Mouse (Mus musculus): ENCODE data around the gene Tst. TPM values are rescaled to one million over a fixed set of nuclear protein-coding genes. Genes with fewer than 3 reads are reported as not detected.

Tst gene
- total RNA-seq, 2 experiments from 2014 or later, result 276 to 330 TPM

DNA sequence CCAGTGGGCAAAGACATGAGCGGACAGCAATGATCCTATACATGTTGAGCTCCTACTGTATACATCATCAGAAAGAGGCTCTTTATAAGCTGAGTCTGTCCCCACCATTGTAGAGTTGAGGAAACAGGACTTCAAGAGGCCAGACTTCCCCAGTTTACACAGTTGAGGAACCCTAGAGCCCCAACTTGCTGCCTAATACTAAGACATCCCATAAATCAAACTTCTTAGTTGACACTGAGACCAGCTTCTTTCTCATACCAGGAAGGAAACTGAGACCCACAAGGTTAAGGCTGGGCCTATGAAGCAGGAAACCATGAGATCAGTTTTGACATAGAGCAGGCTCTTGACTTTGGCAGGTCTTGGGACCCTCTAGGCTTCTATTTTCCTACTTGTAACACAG is 20.1 kb downstream of the Tst start:
- DNase-seq, result no peak

DNA sequence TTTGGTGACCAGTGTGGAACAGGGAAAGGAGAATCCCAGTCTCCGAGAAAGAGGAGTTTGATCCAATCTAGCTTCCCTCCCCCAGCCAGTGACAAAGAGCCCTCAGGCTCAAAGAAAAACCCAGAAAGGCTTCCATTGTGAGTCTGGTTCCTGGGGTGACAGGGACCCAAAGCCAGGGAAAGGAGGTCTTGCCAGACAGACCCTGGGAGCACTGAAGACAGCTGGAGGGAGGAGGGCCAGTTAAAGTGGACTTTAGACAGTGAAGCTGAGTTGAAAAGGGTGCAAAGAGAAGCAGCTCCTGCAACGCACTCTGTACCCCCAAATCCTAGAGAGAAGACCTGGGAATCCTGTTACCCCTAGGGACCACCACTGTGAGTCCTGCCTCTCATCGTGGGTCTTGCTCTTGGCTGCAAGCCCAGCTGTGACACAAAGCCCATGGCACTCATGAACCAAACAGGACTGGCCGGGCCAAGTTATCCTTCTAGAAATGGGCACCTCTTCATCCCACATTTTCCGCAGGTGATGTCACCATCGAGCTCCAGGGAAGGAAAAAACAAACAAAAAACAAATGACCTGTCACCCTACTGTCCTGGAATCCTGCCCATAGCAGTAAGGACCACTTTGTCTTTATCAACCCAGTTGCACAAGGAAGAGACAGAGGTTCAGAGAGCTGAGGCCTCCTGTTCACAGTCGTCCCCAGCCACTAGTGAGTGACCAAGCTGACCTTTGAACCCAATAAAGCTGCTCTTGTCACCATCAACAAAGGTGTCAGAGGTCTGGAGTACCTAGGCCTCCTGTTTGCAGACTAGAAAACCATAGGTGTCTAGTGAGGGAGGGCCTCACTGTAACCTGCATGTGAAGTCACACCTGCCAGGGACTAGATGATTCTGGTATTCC is 21.2 kb downstream of the Tst start:
- DNase-seq, result no peak

GRCm38 (mm10) chr15:78383450-78384219 is 22.1 kb downstream of the Tst start:
- no peak for DNase-seq

GRCm38 (mm10) chr15:78382115-78382514 is 23.6 kb downstream of the Tst start:
- DNase-seq, result no peak

DNA sequence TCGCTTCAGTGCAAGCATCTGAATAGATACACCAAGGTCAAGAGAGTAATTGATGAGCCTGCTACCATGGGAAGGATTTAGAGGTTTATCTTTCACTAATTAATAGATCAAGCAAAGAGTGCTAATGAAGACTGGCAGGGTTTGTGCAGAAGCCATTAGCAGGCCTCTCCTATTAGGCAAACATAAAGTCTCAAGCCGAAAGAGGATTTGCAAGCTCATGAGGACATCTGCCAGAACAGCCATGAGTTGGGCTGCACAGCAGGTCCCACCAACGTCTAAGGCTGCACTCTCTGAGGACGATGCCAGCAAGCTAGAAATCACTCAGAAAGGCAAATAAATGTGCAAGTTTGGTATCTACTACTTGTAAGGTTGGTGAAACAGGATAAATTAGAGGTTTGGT is 25.0 kb downstream of the Tst start:
- DNase-seq, result no peak

DNA sequence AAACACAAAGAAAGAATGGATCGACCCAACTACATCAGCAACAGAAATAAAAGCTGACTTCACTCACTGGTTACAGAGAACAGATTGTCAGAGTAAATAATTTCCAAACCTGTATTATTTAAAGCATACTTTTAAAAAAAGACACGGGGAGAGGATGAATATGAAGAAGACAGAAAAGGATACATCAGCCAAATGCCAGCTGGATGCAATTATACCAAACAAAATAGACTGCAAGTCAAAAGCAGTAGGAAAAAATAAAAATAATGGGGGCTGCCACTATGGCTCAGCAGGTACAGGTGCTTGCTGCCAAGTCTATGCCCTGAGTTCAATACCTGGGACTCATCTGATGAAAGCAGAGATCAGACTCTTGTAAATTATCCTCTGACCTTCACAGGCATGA is 25.5 kb downstream of the Tst start:
- DNase-seq, result no peak

- no peak for DNase-seq
Measured at GRCm38 (mm10) chr15:78378556-78378955, 27.2 kb downstream of the Tst start.

- DNase-seq, result no peak
Measured at GRCm38 (mm10) chr15:78377859-78378258, 27.8 kb downstream of the Tst start.

DNA sequence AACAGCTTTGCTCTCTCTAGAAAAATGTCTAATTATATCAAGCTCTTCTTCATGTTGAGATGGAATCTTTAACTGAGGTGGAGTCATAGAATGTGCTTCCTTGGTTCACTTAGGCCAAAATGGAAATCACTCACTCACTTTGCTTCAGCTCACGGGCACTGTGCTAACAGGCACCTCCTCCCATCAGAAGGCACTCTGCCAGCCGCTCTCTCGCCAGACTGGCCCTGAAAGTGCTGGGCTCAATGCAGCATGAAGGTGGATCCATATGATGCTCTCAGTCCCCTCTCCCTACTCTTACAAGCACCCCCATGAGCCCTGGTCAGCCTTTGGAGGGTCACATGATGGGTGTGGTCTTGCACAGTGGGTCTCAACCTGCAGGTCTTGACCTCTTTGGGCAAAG is 31.5 kb downstream of the Tst start:
- peak; percentile 80 to 83 for DNase-seq

- no peak for DNase-seq
Measured at GRCm38 (mm10) chr15:78372796-78373195, 32.9 kb downstream of the Tst start.

- no peak for DNase-seq
Measured at GRCm38 (mm10) chr15:78369641-78370040, 36.1 kb downstream of the Tst start.

GRCm38 (mm10) chr15:78368926-78369346 is 36.8 kb downstream of the Tst start:
- peak; percentile 52 to 68 for DNase-seq

DNA sequence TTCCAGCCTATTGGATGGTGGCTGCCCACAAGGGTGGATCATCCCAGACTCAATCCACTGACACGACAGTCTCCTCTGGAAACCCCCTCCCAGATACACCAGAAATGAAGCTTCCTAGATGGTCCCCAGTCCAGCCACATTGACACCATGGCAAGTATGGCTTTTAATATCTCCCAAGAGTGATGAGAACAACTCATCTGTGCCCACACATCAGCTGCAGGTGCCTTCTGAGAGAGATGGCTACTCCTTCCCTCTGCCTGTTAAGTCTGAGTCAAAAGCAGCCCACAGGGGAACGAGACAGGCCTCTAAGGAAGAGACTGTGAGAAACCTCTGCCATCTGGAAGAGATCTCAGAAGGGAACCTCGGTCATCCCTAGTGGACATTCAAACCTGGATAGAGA is 37.9 kb downstream of the Tst start:
- DNase-seq, result no peak

- no peak for DNase-seq
Measured at GRCm38 (mm10) chr15:78366875-78367274, 38.8 kb downstream of the Tst start.

DNA sequence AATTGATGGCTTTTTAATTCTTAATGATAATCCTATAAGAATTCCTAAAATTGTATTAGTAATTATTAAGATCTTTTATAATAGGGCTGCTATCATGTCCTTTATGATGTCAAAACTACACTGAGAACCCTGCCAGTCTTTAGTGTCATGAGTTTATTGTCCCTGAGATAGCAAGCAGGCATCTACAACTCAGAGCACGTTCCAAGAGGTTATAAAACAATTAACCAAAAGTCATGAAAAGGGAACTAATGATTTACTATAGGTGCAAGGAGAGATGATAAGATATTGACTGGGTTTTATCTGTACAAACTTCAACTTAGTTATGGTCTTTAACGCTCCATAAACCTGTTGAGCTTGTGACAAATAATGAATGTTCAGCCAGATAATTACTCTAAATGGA is 39.8 kb downstream of the Tst start:
- DNase-seq, result no peak

- no peak for DNase-seq
Measured at GRCm38 (mm10) chr15:78355548-78355947, 50.2 kb downstream of the Tst start.

DNA sequence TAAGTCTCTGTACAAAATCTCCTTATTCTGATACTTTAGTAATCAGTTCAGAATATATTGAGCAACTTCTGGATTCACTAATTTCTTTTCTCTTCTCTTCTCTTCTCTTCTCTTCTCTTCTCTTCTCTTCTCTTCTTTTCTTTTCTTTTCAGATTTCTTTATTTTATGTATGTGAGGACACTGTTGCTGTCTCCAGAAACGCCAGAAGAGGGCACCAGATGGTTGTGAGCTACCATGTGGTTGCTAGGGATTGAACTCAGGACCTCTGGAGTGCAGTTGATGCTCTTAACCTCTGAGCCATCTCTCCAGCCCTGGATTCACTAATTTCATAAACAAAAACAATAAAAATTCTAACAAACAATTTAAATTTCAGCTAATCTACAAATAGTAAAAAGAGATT is 50.7 kb downstream of the Tst start:
- peak; percentile 63 to 75 for DNase-seq

- no peak for DNase-seq
Measured at GRCm38 (mm10) chr15:78351586-78352165, 54.0 kb downstream of the Tst start.

Other genes starting within 250 kb of the Tst start
- gene Ift27, start 231.8 kb downstream of the Tst start, total RNA-seq (2021), result 10 to 100 TPM; 16.0 to 18.8 TPM
- not detected for gene Pvalb, start 199.5 kb downstream of the Tst start, total RNA-seq (2021)
- 1 to 10 TPM; 1.9 to 2.3 TPM for gene Ncf4, start 161.1 kb downstream of the Tst start, total RNA-seq (2021)
- under 1 TPM; 0.36 to 0.93 TPM for gene Csf2rb2, start 100.2 kb downstream of the Tst start, total RNA-seq (2021)
- gene Csf2rb, start 80.2 kb downstream of the Tst start, total RNA-seq (2021), result 1 to 10 TPM; 2.7 to 5.9 TPM
- not detected for gene Tex33, start 10.0 kb downstream of the Tst start, total RNA-seq (2021)
- 10 to 100 TPM; 38.8 to 57.7 TPM for gene Mpst, start 509 bp upstream of the Tst start, total RNA-seq (2021)
- gene Kctd17, start 22.7 kb upstream of the Tst start, total RNA-seq (2021), result 10 to 100 TPM; 78.2 to 96.3 TPM
- 1 to 10 TPM; 1.2 to 2.3 TPM for gene Tmprss6, start 62.7 kb upstream of the Tst start, total RNA-seq (2021)
- 1 to 10 TPM in 1 of 2 experiments, under 1 TPM in 1; 0.76 to 1.4 TPM for gene Il2rb, start 89.4 kb upstream of the Tst start, total RNA-seq (2021)
- gene C1qtnf6, start 125.5 kb upstream of the Tst start, total RNA-seq (2021), result 10 to 100 TPM; 38.1 to 40.7 TPM
- gene Sstr3, start 138.8 kb upstream of the Tst start, total RNA-seq (2021), result under 1 TPM; 0.30 to 0.70 TPM
- gene Rac2, start 166.9 kb upstream of the Tst start, total RNA-seq (2021), result 1 to 10 TPM; 3.3 to 3.7 TPM
- gene Cyth4, start 191.1 kb upstream of the Tst start, total RNA-seq (2021), result 10 to 100 TPM in 1 of 2 experiments, 1 to 10 TPM in 1; 6.8 to 10.2 TPM

Data from adrenal gland, postnatal 36 days (tissue).